In the genomic region with DNA sequence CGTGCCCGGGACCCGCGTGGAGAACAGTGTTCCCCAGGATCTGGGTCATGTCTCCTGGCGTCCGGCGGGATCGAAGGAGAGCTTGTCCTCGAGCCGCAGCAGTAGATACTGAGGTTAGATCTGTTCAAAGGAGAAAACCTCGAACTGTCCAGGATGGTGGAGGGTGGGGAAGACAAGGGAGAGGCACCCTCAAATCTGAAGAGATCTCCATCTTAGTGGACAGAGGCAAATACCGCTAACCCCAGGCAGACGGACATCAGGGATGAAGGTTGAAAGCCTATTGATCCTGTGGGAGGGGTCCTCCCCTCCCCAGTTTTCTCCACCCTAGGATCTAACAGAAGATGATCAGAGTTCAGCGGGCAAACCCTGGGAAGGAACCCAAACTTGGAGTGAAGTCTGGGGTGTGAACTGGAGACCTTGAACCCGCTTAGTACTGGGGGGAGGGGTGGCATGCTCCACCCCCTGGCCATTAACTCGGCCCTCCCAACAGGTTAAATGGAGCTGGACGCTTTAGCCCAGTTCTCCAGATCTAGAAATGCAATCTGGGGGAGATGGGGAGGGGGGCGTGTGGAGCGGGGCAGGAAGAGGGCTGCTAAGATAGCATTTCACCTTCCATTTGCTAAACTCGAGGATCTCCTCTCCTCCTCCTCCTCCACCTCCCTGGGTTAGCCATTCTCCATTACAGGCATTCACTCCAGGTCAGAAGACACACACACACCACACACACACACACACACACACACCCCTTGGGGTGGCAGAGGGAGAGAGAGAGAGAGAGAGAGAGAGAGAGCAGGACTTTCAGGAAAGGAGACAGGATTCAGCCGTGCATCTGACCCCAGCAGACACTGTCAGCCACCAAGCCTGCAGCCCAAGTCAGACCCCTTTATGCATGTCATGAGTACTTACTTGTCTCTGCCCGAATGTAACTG, we compare ENCODE assay signal across 8 mouse cellular contexts. TPM values are rescaled to one million over a fixed set of nuclear protein-coding genes. Genes with fewer than 3 reads are reported as not detected.
DNase-seq lines count a peak whose midpoint lies in the region; ATAC-seq and TF ChIP-seq lines count a peak whose summit lies in the region.

No protein-coding gene starts in this region.

- TF ChIP-seq POLR2A in lung, adult 2 months (IDR thresholded peaks at IDR 0.05; ENCODE audit: borderline replicate concordance, extremely low read depth, low read depth, low read length): no peak

- TF ChIP-seq CTCF in lung, adult 2 months (IDR thresholded peaks at IDR 0.05; ENCODE audit: insufficient read depth, low read length): no peak
- no peak for TF ChIP-seq CTCF in intestine, postnatal 0 days (IDR thresholded peaks at IDR 0.05; ENCODE audit: low read depth)

- H3K36me3 ChIP-seq in embryonic facial prominence, embryonic 13.5 days: peaks cover 12% of the 10 kb centered on the region; the same call in 1 of the 2 replicates
- H3K36me3 ChIP-seq in intestine, postnatal 0 days (ENCODE audit: control insufficient read depth, insufficient read depth): peaks cover 14% of the 10 kb centered on the region
- H3K36me3 ChIP-seq in liver, embryonic 16.5 days (ENCODE audit: control insufficient read depth, insufficient read depth): no peaks in the 10 kb centered on the region

- DNase-seq in lung, adult 2 months: no peak
- DNase-seq in lung, postnatal 10 days: no peak
- DNase-seq in B cell, adult 2 months: no peak
- DNase-seq in gastrocnemius, adult 8-10 months (ENCODE audit: low spot score in 2 of 2): no peak
- DNase-seq in layer of hippocampus, postnatal 14 days (ENCODE audit: low spot score in 2 of 2): no peak

- 16% methylated on average over 22 of the region's 22 CpGs for WGBS in lung, adult 2 months
- WGBS in embryonic facial prominence, embryonic 13.5 days: 5% methylated on average over 22 of the region's 22 CpGs
- 4% methylated on average over 22 of the region's 22 CpGs for WGBS in intestine, postnatal 0 days
- 12% methylated on average over 22 of the region's 22 CpGs for WGBS in liver, embryonic 16.5 days (ENCODE audit: insufficient replicate concordance)

- H3K9me3 ChIP-seq in embryonic facial prominence, embryonic 13.5 days: no peaks in the 10 kb centered on the region
- no peaks in the 10 kb centered on the region for H3K9me3 ChIP-seq in intestine, postnatal 0 days (ENCODE audit: control insufficient read depth)
- no peaks in the 10 kb centered on the region for H3K9me3 ChIP-seq in liver, embryonic 16.5 days (replicated peaks; ENCODE audit: control insufficient read depth, low read length)

- no peaks in the 10 kb centered on the region for H3K27me3 ChIP-seq in embryonic facial prominence, embryonic 13.5 days
- H3K27me3 ChIP-seq in intestine, postnatal 0 days (replicated peaks; ENCODE audit: control insufficient read depth, insufficient read depth, low read length): no peaks in the 10 kb centered on the region
- H3K27me3 ChIP-seq in liver, embryonic 16.5 days (ENCODE audit: control insufficient read depth, insufficient read depth, low read depth, low read length): peaks cover 35% of the 10 kb centered on the region

- peak overlapping the region; percentile 78 for H3K9ac ChIP-seq in embryonic facial prominence, embryonic 13.5 days
- H3K9ac ChIP-seq in intestine, postnatal 0 days (ENCODE audit: low read depth, low read length): peak overlapping the region; percentile 75
- H3K9ac ChIP-seq in liver, embryonic 16.5 days (ENCODE audit: low read depth, low read length): peak overlapping the region; percentile 64

- ATAC-seq in embryonic facial prominence, embryonic 13.5 days (ENCODE audit: insufficient number of reproducible peaks, insufficient read depth, low FRiP score, low TSS enrichment, low read depth): no peak
- no peak for ATAC-seq in intestine, postnatal 0 days
- ATAC-seq in liver, embryonic 16.5 days (ENCODE audit: low read depth): peak; percentile 19; the same call in 1 of the 2 replicates

- H3K27ac ChIP-seq in embryonic facial prominence, embryonic 13.5 days: peak overlapping the region; percentile 34
- H3K27ac ChIP-seq in intestine, postnatal 0 days (ENCODE audit: low read depth, low read length): peak overlapping the region; percentile 91
- peak overlapping the region; percentile 85 for H3K27ac ChIP-seq in liver, embryonic 16.5 days (ENCODE audit: low read length)

- H3K4me1 ChIP-seq in lung, adult 2 months (ENCODE audit: control insufficient read depth, insufficient read depth, low read length): peaks cover 2% of the 10 kb centered on the region; the same call in 1 of the 2 replicates
- peaks cover 31% of the 10 kb centered on the region for H3K4me1 ChIP-seq in embryonic facial prominence, embryonic 13.5 days
- 0 out of 2 replicates have a peak, but pooled peaks cover 12% of the 10 kb centered on the region for H3K4me1 ChIP-seq in intestine, postnatal 0 days (replicated peaks; ENCODE audit: control insufficient read depth, insufficient read depth, low read length)
- H3K4me1 ChIP-seq in liver, embryonic 16.5 days (ENCODE audit: control insufficient read depth, low read depth, low read length): peaks cover 11% of the 10 kb centered on the region

- H3K4me2 ChIP-seq in embryonic facial prominence, embryonic 13.5 days: peak overlapping the region; percentile 89
- H3K4me2 ChIP-seq in intestine, postnatal 0 days (replicated peaks; ENCODE audit: low read depth): peak overlapping the region; percentile 95
- peak overlapping the region; percentile 53 for H3K4me2 ChIP-seq in liver, embryonic 16.5 days (ENCODE audit: low read depth, low read length)

- peak overlapping the region; percentile 47 for H3K4me3 ChIP-seq in lung, adult 2 months (replicated peaks; ENCODE audit: extremely low read depth, low read depth, low read length)
- peak overlapping the region; percentile 77 for H3K4me3 ChIP-seq in embryonic facial prominence, embryonic 13.5 days
- peak overlapping the region; percentile 60 for H3K4me3 ChIP-seq in intestine, postnatal 0 days (ENCODE audit: low read depth, low read length)
- H3K4me3 ChIP-seq in liver, embryonic 16.5 days (ENCODE audit: low read depth, low read length): peak overlapping the region; percentile 61

RNA-seq across cellular contexts. Expression of a gene that starts 0.9 kb away (rescaled TPM):
- 9.1 and 10.6 TPM in 2 replicates for polyA plus RNA-seq in lung, adult 2 months (2012; rRNA removed)
- polyA plus RNA-seq in embryonic facial prominence, embryonic 13.5 days (2015; fragmentation: Nextera tagmentation; extraction: Ambion mirVana): 7.1 and 7.6 TPM in 2 replicates
- 7.8 and 10.0 TPM in 2 replicates for polyA plus RNA-seq in intestine, postnatal 0 days (2015; fragmentation: Nextera tagmentation; extraction: Ambion mirVana)
- polyA plus RNA-seq in liver, embryonic 16.5 days (2015; fragmentation: Nextera tagmentation; extraction: Ambion mirVana): 5.4 and 8.0 TPM in 2 replicates
- total RNA-seq in gastrocnemius, adult 8-10 months (2022): under 1 TPM; 0.13 to 0.41 (median 0.21) TPM
- 10 to 100 TPM; 40.1 to 46.0 TPM for total RNA-seq in layer of hippocampus, postnatal 14 days (2021)

RNA-seq across cellular contexts. Expression of a gene that starts 15.6 kb away (rescaled TPM):
- polyA plus RNA-seq in lung, adult 2 months (2012; rRNA removed): 4.2 and 7.2 TPM in 2 replicates
- 27.0 and 28.5 TPM in 2 replicates for polyA plus RNA-seq in embryonic facial prominence, embryonic 13.5 days (2015; fragmentation: Nextera tagmentation; extraction: Ambion mirVana)
- 7.1 and 7.4 TPM in 2 replicates for polyA plus RNA-seq in intestine, postnatal 0 days (2015; fragmentation: Nextera tagmentation; extraction: Ambion mirVana)
- polyA plus RNA-seq in liver, embryonic 16.5 days (2015; fragmentation: Nextera tagmentation; extraction: Ambion mirVana): 12.0 and 13.4 TPM in 2 replicates
- 10 to 100 TPM; 18.9 to 39.5 (median 21.9) TPM for total RNA-seq in gastrocnemius, adult 8-10 months (2022)
- 10 to 100 TPM; 14.7 to 15.2 TPM for total RNA-seq in layer of hippocampus, postnatal 14 days (2021)

RNA-seq across cellular contexts. Expression of a gene that starts 16.4 kb away (rescaled TPM):
- polyA plus RNA-seq in lung, adult 2 months (2012; rRNA removed): 50.1 and 78.0 TPM in 2 replicates
- 72.6 and 81.2 TPM in 2 replicates for polyA plus RNA-seq in embryonic facial prominence, embryonic 13.5 days (2015; fragmentation: Nextera tagmentation; extraction: Ambion mirVana)
- polyA plus RNA-seq in intestine, postnatal 0 days (2015; fragmentation: Nextera tagmentation; extraction: Ambion mirVana): 80.1 and 83.0 TPM in 2 replicates
- 27.0 and 29.0 TPM in 2 replicates for polyA plus RNA-seq in liver, embryonic 16.5 days (2015; fragmentation: Nextera tagmentation; extraction: Ambion mirVana)
- 10 to 100 TPM; 30.2 to 36.4 (median 34.1) TPM for total RNA-seq in gastrocnemius, adult 8-10 months (2022)
- total RNA-seq in layer of hippocampus, postnatal 14 days (2021): 10 to 100 TPM; 46.2 to 47.5 TPM

RNA-seq across cellular contexts. Expression of a gene that starts 24.4 kb away (rescaled TPM):
- 143 TPM in 2 replicates for polyA plus RNA-seq in lung, adult 2 months (2012; rRNA removed)
- 64.6 and 73.3 TPM in 2 replicates for polyA plus RNA-seq in embryonic facial prominence, embryonic 13.5 days (2015; fragmentation: Nextera tagmentation; extraction: Ambion mirVana)
- 26.0 and 26.2 TPM in 2 replicates for polyA plus RNA-seq in intestine, postnatal 0 days (2015; fragmentation: Nextera tagmentation; extraction: Ambion mirVana)
- polyA plus RNA-seq in liver, embryonic 16.5 days (2015; fragmentation: Nextera tagmentation; extraction: Ambion mirVana): 4.6 and 4.7 TPM in 2 replicates
- total RNA-seq in gastrocnemius, adult 8-10 months (2022): 10 to 100 TPM; 17.9 to 25.9 (median 20.5) TPM
- total RNA-seq in layer of hippocampus, postnatal 14 days (2021): 10 to 100 TPM; 24.0 to 24.6 TPM

RNA-seq across cellular contexts. Expression of a gene that starts 55.7 kb away (rescaled TPM):
- 0.64 and 1.2 TPM in 2 replicates for polyA plus RNA-seq in lung, adult 2 months (2012; rRNA removed)
- polyA plus RNA-seq in embryonic facial prominence, embryonic 13.5 days (2015; fragmentation: Nextera tagmentation; extraction: Ambion mirVana): 0.47 and 0.51 TPM in 2 replicates
- polyA plus RNA-seq in intestine, postnatal 0 days (2015; fragmentation: Nextera tagmentation; extraction: Ambion mirVana): 0.22 and 0.37 TPM in 2 replicates
- polyA plus RNA-seq in liver, embryonic 16.5 days (2015; fragmentation: Nextera tagmentation; extraction: Ambion mirVana): not detected in 2 replicates
- total RNA-seq in gastrocnemius, adult 8-10 months (2022): 1 to 10 TPM; 2.9 to 5.4 (median 4.1) TPM
- 1 to 10 TPM; 2.1 to 2.3 TPM for total RNA-seq in layer of hippocampus, postnatal 14 days (2021)

Comparison
In these comparisons a context has a peak if more than half of its experiments do, and no peak if none do; other contexts are left out.
1. H3K27ac ChIP-seq: peak in every context shown above with its lines; median percentile 91 in intestine, postnatal 0 days; 85 in liver, embryonic 16.5 days; 34 in embryonic facial prominence, embryonic 13.5 days.